Mouse (Mus musculus) left cerebral cortex, adult 8-10 months (tissue): ENCODE results near the gene Angptl6. TPM values are rescaled to one million over a fixed set of nuclear protein-coding genes. Genes with fewer than 3 reads are reported as not detected.

Experiments used
- DNase-seq, 2 experiments: peaks; one replicate each; pipeline ENCODE4 v3.0.0; 2022; ENCODE audit warnings: low spot score in 2 of 2
- total RNA-seq, 4 experiments: library from RNA; stranded (reverse); gene quantifications; 2 replicates each; pipeline ENCODE4 v1.2.4; 2022

Gene Angptl6
- total RNA-seq, 4 experiments from 2014 or later = 8.4 to 10.1 (median 9.2) TPM

DNA sequence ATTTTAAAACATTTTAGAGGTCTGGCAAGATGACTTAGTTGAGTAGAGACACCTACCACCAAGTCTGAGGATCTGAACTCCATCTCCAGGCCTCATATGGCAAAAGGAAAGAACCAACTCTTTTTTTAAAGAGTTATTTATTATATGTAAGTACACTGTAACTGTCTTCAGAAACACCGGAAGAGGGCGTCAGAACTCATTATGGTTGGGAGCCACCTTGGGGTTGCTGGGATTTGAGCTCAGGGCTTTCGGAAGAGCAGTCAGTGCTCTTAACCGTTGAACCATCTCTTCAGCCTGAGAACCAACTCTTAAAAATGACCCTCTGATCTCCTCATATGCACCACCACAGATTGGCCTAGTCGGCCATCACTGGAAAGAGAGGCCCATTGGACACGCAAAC, 7.7 kb upstream of the Angptl6 start:
- no peak for DNase-seq

DNA sequence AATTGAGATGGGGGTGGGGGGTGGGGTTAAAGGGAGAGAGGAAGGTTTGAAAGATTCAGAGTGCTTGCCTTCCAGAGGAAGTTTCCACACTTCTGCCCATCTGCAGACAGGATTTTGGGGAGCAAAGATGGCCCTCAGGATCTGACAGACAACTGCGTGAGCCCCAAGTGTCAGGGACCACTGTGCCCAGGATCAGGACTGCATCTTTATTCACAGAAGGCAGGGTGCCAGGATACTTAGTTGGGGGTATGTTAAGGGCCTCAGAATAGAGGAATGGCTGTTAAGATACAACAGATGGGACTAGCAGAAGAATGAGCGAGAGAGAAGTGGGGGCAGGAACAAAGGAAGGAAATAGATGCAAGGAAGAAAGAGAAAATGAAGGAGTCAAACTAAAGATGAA, 7.0 kb upstream of the Angptl6 start:
- no peak for DNase-seq

DNA sequence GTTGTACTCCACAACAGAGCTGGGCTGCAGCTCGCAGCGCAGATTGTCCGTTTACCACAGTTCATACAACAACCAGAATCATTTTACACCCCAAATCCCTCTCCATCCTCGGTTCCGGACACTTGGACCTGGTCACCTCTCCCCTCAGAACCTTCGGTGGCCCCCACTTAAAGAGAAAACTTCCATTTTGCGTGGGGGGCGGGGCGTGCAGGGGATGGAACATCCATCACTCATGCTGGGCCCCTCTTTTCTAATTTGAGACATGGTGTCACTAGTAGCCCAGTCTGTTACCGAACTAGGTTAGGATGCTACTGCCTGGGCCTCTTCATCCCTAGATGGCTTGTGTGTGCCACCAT, 839 bp downstream of the Angptl6 start:
- no peak for DNase-seq

- DNase-seq = peak; percentile 98 to 99
These were observed 1.4 kb downstream of the Angptl6 start for GRCm38 (mm10) chr9:20878041-20878709.

DNA sequence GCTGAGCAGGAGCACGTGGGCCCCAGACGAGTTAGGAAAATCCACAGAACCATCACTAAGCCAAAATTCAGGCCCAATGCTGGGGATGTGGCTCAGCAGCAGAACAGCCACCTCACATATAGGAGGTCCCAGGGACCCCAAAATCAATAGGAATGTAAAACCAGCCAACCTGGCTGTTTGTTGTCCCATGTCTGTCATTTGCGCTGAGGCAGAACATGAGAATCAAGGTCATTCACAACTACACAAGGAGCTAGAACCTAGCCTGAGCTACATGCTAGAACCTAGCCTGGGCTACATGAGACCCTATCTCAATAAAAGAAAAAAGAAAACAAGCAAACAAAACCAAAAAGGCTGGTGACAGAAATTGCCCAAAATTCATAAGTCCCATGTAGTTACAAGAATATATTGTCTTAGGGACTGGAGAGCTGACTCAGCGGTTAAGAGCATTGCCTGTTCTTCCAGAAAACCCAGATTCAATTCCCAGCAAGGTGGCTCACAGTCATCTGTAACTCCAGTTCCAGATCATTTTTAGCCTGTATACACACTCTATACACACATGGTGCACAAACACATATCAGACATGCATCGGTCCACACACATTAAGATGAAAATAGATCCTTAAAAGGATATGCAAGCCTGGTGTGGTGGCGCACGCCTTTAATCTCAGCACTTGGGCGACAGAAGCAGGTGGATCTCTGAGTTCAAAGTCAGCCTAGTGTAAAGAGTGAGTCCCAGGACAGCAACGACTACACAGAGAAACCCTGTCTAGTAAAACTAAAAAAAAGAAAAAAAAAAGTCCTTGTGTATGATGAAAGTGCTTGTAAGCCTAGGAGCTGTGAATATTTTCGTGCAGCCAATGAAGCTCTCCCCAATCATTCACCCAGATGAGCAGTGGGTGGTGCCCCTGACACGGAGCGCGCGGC, 2.1 kb downstream of the Angptl6 start:
- no peak for DNase-seq

- no peak for DNase-seq
These were observed 3.0 kb downstream of the Angptl6 start for GRCm38 (mm10) chr9:20876318-20877117.

GRCm38 (mm10) chr9:20875021-20875790, 4.3 kb downstream of the Angptl6 start:
- DNase-seq = peak in 1 of 2 experiments; percentile 67

DNA sequence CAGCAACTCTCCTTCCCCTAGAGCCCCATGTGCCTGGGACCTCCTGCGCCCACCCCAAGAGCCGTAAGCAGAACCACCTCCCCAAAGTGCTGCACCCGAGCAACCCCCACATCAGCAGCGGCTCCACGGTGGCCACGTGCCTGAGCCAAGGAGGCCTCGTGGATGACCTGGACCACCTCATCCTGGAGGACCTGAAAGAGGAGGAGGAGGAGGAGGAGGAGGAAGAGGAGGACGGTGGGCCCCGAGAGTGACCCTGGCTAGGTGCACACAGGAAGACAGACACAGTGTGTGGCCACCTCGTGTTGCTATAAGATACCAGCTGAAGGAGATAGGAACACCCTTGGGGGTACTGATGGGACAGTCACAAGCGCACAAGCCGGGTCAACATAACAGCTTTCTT, 6.0 kb downstream of the Angptl6 start:
- no peak for DNase-seq

DNA sequence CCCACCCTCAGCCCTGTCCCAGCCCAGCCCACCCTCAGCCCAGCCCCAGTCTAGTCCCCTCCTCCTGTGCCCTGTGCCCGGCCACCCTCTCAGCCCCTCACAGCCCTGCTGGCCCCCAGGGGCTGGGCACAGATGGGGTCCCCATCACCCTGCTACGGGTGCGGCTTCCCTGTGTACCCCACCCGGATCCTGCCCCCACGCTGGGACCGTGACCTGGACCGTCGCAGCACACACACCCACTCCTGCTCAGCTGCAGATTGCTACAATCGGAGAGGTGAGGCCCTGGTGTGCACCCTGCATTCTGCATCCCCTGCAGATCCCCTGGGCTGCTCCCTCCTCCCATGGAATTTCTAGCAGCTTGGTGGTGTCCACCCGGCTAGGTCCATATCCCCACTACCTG, 6.5 kb downstream of the Angptl6 start:
- no peak for DNase-seq

DNA sequence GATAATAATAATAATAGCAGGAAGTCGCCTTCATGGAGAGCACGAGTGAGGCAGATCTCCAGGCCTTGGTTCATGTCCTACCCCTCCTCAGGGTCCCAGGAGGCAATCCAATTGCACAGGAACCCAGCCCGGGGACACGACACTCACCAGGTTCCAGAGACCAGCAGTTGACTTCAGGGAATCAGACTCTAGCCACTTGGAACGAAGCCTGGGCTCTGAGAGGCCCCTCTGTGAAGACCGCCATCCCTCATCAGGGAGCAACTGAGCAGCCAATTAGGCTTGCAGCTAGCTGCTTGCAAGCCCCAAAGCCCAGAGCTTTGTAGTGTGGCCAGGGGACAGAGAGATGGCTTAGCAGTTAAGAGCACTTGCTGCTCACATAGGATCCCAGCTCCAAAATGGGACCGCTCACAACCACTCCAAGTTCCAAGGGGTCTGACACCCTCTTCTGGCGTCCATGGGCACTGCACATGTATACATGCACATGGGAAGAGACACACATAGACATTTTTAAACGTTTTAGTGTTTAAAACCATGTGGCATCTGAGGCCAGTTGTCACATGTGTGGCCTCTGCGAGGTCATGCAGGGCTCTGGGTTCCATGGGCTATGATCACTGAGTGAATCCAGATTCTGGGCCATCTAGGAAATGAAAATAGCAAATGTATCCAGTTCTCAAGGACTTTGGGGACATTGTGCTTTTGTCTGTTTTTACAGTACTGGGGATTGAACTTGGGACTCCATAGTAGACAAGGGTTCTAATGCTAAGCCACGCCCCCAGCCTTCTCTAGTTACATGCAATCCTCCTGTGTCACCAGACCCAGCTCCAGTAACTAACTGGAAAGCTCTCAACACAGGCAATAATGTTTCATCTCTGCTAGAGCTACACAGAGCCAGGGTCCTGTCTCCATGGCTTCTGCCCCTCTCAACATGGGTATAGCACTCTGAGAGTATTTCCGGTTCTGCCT, 9.0 kb downstream of the Angptl6 start:
- DNase-seq = no peak

GRCm38 (mm10) chr9:20869246-20869645, 10.3 kb downstream of the Angptl6 start:
- no peak for DNase-seq

DNA sequence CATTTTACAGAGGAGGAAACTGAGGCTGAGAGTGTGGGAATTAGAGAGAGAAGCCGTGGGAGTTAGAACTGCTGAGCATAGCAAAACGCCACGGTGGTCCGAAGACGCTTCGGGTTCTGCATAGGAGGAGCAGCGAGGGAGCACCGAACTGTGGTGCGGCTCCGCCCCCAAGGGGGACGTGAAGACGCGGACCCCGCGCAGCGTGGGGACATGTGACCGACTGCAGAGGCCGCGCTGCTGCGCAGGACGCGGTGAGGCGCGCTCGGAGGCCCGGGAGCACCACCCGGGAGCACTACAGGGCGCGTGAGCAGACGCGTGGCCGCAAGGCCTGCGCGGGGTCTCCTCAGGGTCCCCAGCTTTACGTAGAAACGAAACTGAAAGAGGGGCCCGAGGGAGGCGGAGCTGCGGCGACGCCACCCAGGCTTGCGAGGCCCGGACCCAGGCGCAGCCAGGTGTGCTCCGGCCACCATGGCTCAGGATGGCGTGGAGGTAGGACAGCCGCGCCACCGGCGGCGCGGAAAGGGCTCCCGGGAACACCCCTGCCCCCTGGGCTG, 11.0 kb downstream of the Angptl6 start, which contains the start of gene A230050P20Rik:
A230050P20Rik (plus strand) TSS at position 195 of the 554 bp plus-strand sequence.
- DNase-seq = peak in 1 of 2 experiments; percentile 88

- DNase-seq = no peak
These were observed 12.6 kb downstream of the Angptl6 start for GRCm38 (mm10) chr9:20866879-20867278.

GRCm38 (mm10) chr9:20862225-20862624, 17.3 kb downstream of the Angptl6 start:
- no peak for DNase-seq

GRCm38 (mm10) chr9:20861821-20862220, 17.7 kb downstream of the Angptl6 start:
- DNase-seq = no peak

GRCm38 (mm10) chr9:20859926-20860325, 19.6 kb downstream of the Angptl6 start:
- no peak for DNase-seq

DNA sequence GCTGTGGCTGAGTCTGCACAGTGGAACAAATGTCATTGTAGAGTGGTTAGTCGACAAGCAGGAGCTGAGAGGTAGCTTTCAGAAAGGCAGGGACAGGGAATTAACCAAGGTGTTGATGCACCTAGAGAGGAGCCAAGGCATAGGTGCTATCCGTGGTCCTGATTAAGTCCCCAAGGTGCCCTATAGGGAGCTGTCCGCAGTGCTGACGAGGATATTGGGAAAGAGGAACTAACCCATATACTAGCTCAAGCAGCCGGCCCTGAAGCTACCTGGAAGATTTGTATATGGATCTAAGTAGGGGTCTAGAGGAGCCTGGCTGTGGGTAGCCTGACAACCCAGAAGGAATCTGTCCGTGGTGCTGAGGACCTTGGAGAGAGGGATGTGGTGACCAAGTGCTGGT, 22.4 kb downstream of the Angptl6 start:
- no peak for DNase-seq

DNA sequence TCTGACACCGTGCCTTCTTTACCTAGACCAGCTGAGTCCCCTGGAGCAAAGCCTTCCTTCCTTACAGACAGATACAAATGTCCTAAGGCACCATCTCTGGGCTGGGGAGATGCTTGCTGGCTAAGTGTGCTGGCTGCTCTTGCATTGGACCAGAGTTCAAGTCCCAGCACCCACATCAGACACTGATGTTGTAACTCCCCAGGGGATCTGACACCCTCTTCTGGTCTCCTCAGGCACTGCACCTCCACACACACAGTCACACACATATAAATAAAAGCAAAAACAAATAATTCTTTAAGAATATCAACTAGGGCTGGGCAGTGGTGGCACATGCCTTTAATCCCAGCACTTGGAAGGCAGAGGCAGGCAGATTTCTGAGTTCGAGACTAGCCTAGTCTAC, 29.3 kb downstream of the Angptl6 start:
- DNase-seq = no peak

GRCm38 (mm10) chr9:20842670-20843069, 36.9 kb downstream of the Angptl6 start:
- DNase-seq = no peak

GRCm38 (mm10) chr9:20842211-20842610, 37.3 kb downstream of the Angptl6 start:
- no peak for DNase-seq
